Mouse (Mus musculus) C2C12 (cell line): ENCODE data around the gene Kif1bp.

Source experiments
- CTCF ChIP-seq: IDR thresholded peaks from one replicate; pipeline ENCODE4 v1.5.1; 2011; ENCODE audit not compliant: control insufficient read depth, insufficient read depth, insufficient read length
- MAX ChIP-seq: IDR thresholded peaks from one replicate; pipeline ENCODE4 v1.6.1; 2011; ENCODE audit warnings: mild to moderate bottlenecking, control low read depth
- USF1 ChIP-seq: IDR thresholded peaks from one replicate; pipeline ENCODE4 v1.6.1; 2011; ENCODE audit warnings: low read depth, mild to moderate bottlenecking, control low read depth, moderate library complexity

DNA sequence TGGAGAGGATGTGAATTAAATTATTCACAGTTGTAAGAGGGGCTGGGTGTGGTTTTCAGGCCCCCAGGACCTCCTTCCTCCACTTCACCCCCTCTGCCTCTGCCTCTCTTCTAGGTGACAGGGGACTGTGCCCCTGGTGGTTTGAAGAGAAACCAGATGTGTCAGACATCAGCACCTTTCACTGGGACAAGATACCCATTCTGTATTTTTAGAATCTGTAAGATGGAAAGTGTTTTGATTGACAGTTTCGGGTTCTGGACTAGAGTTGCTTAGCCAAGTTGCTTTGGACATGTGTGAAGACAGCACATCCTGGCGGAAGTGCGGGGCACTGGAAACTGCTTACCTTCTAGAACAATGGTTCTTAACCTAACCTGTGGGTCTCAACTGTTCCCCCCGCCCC, 33.9 kb downstream of the Kif1bp start:
- TF ChIP-seq CTCF (no peak), USF1 (no peak), MAX (no peak)
